8 mouse cellular contexts compared by ENCODE assay signal in the genomic region with DNA sequence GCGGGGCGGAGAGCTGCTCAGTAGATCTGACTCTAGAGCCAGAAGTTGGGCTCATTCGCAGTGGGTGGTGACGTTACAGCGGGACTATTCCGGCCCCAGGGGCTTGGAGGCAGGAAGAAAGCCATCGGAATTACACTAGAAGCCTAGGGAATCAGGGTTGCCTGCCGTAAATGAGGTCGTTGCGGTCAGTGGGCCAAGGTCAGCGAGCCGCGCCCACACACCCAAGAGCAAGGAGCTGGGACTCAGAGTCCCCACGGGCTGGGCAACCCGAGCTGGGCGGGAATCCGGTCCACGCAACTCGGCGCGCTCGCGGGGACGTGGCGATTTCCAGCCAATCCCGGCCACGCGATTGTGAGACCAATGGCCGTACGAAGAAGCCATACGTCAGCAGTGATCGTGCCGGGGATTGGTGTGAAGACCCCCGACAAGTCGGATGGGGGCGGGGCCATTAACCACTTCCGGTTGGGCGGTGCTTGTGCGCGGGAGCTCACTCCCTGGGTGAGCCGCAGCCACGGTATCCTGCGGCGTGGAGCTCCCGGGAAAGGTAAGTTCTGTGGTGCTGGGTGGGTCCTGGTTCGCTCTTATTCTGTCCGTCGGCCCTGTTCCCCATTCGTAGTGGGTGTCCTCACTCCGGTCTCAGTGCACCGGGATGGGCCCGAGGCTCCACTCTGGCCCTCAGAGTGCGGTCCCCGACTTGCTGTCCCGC. TPM values are rescaled to one million over a fixed set of nuclear protein-coding genes. Genes with fewer than 3 reads are reported as not detected.
DNase-seq lines count a peak whose midpoint lies in the region; ATAC-seq lines count a peak whose summit lies in the region.

Gene Calu, plus strand, starts transcription at position 405 of the 706 bp plus-strand sequence.

- H3K4me2 ChIP-seq in hindbrain, embryonic 12.5 days (replicated peaks) = peak within 1 kb of the TSS; percentile 75

- H3K4me3 ChIP-seq in hindbrain, embryonic 12.5 days = peak within 1 kb of the TSS; percentile 73

- H3K27me3 ChIP-seq in hindbrain, embryonic 12.5 days = 0 out of 2 replicates have a peak, but pooled peaks cover 4% of the 10 kb centered on the region

- H3K4me1 ChIP-seq in hindbrain, embryonic 12.5 days = peaks cover 11% of the 10 kb centered on the region

- H3K9me3 ChIP-seq in hindbrain, embryonic 12.5 days (replicated peaks) = no peaks in the 10 kb centered on the region

- peak within 1 kb of the TSS; percentile 77 for H3K9ac ChIP-seq in hindbrain, embryonic 12.5 days

- H3K27ac ChIP-seq in hindbrain, embryonic 12.5 days = peak within 1 kb of the TSS; percentile 76

- peak; percentile 100 for DNase-seq in NIH3T3 (ENCODE audit: low read depth)
- peak; percentile 100 for DNase-seq in cerebellum, postnatal 10 days
- peak; percentile 98 to 99 for DNase-seq in frontal cortex, postnatal 10 days (ENCODE audit: low spot score in 2 of 2)
- peak; percentile 97 to 99 for DNase-seq in layer of hippocampus, postnatal 14 days (ENCODE audit: low spot score in 2 of 2)
- peak; percentile 100 for DNase-seq in lung, postnatal 14 days
- peak; percentile 96 for DNase-seq in retina, adult 2 months (ENCODE audit: low read depth, low spot score)
- DNase-seq in thymus, postnatal 36 days = peak; percentile 99

- under 1% methylated on average over 55 of the region's 55 CpGs for WGBS in hindbrain, embryonic 12.5 days

- H3K36me3 ChIP-seq in hindbrain, embryonic 12.5 days = no peaks in the 10 kb centered on the region

- ATAC-seq in hindbrain, embryonic 12.5 days (ENCODE audit: low FRiP score) = peak; percentile 100

RNA-seq across cellular contexts. Expression of gene Calu, which starts in this region (rescaled TPM):
- 261 and 265 TPM in 2 replicates for polyA plus RNA-seq in hindbrain, embryonic 12.5 days (2016; fragmentation: Nextera tagmentation; extraction: Ambion mirVana)
- total RNA-seq in layer of hippocampus, postnatal 14 days (2021) = 10 to 100 TPM; 89.6 to 95.9 TPM

Comparison
In these comparisons a context has a peak if more than half of its experiments do, and no peak if none do; other contexts are left out.
1. Peak in every context shown above with its lines: DNase-seq, ATAC-seq, H3K4me3 ChIP-seq and H3K27ac ChIP-seq.